Mouse (Mus musculus): Measurements from ENCODE around the gene Marco. TPM values are rescaled to one million over a fixed set of nuclear protein-coding genes. Genes with fewer than 3 reads are reported as not detected.

Gene Marco
- polyA plus RNA-seq (2015; fragmentation: Nextera tagmentation; extraction: Ambion mirVana) = 0.17 TPM in 1 of 2 replicates, not detected in the other

- Histone ChIP-seq H3K36me3 (no peaks in the 10 kb centered on the region), H3K4me3 (no peak within 1 kb of the TSS), H3K9ac (no peak within 1 kb of the TSS), H3K9me3 (no peaks in the 10 kb centered on the region), H3K27ac (replicated peaks) (no peak within 1 kb of the TSS), H3K4me2 (no peak within 1 kb of the TSS), H3K27me3 (no peaks in the 10 kb centered on the region), H3K4me1 (replicated peaks) (no peaks in the 10 kb centered on the region)
- no peak for ATAC-seq (ENCODE audit: low read depth)
- WGBS = 81% methylated on average over 1 of the region's 1 CpGs
Observed at GRCm38 (mm10) chr1:120504924-120505323, at the start of gene Marco. Gene Marco (minus strand): TSS chr1:120505024.

- ATAC-seq (ENCODE audit: low read depth) = no peak
- Histone ChIP-seq H3K9ac (no peak overlapping the region), H3K27ac (replicated peaks) (no peak overlapping the region), H3K27me3 (no peaks in the 10 kb centered on the region), H3K9me3 (no peaks in the 10 kb centered on the region), H3K4me3 (no peak overlapping the region), H3K4me1 (replicated peaks) (no peaks in the 10 kb centered on the region), H3K36me3 (no peaks in the 10 kb centered on the region), H3K4me2 (no peak overlapping the region)
- WGBS = 84% methylated on average over 7 of the region's 7 CpGs
Observed at GRCm38 (mm10) chr1:120539506-120540029, 34.7 kb upstream of the Marco start.

GRCm38 (mm10) chr1:120536998-120537397, 32.2 kb upstream of the Marco start:
- no peaks in the 10 kb centered on the region for H3K4me1 ChIP-seq (replicated peaks)

GRCm38 (mm10) chr1:120535919-120536318, 31.1 kb upstream of the Marco start:
- H3K36me3 ChIP-seq = no peaks in the 10 kb centered on the region
- H3K9ac ChIP-seq = no peak overlapping the region
- H3K4me1 ChIP-seq (replicated peaks) = no peaks in the 10 kb centered on the region
- H3K27ac ChIP-seq (replicated peaks) = no peak overlapping the region
- no peaks in the 10 kb centered on the region for H3K9me3 ChIP-seq
- 91% methylated on average over 1 of the region's 1 CpGs for WGBS
- no peaks in the 10 kb centered on the region for H3K27me3 ChIP-seq
- ATAC-seq (ENCODE audit: low read depth) = no peak
- no peak overlapping the region for H3K4me2 ChIP-seq
- H3K4me3 ChIP-seq = no peak overlapping the region

More at GRCm38 (mm10) chr1:120536998-120537397, 32.2 kb upstream of the Marco start:
- Histone ChIP-seq H3K36me3 (no peaks in the 10 kb centered on the region), H3K9me3 (no peaks in the 10 kb centered on the region), H3K4me3 (no peak overlapping the region), H3K27me3 (no peaks in the 10 kb centered on the region), H3K9ac (no peak overlapping the region), H3K4me2 (no peak overlapping the region), H3K27ac (replicated peaks) (no peak overlapping the region)
- no peak for ATAC-seq (ENCODE audit: low read depth)
- WGBS = 94% methylated on average over 1 of the region's 1 CpGs

GRCm38 (mm10) chr1:120532321-120532916, 27.6 kb upstream of the Marco start:
- 79% methylated on average over 6 of the region's 6 CpGs for WGBS
- Histone ChIP-seq H3K36me3 (no peaks in the 10 kb centered on the region), H3K27ac (replicated peaks) (no peak overlapping the region), H3K4me3 (no peak overlapping the region), H3K27me3 (no peaks in the 10 kb centered on the region), H3K9ac (no peak overlapping the region), H3K4me2 (no peak overlapping the region), H3K9me3 (no peaks in the 10 kb centered on the region), H3K4me1 (replicated peaks) (no peaks in the 10 kb centered on the region)
- ATAC-seq (ENCODE audit: low read depth) = no peak

- no peak overlapping the region for H3K4me2 ChIP-seq
- H3K27me3 ChIP-seq = no peaks in the 10 kb centered on the region
- H3K27ac ChIP-seq (replicated peaks) = no peak overlapping the region
- no peaks in the 10 kb centered on the region for H3K9me3 ChIP-seq
- no peak overlapping the region for H3K9ac ChIP-seq
- H3K4me1 ChIP-seq (replicated peaks) = no peaks in the 10 kb centered on the region
- WGBS = 75% methylated on average over 3 of the region's 3 CpGs
- H3K4me3 ChIP-seq = no peak overlapping the region
- no peak for ATAC-seq (ENCODE audit: low read depth)
- no peaks in the 10 kb centered on the region for H3K36me3 ChIP-seq
Observed at GRCm38 (mm10) chr1:120531770-120532169, 26.9 kb upstream of the Marco start.

- ATAC-seq (ENCODE audit: low read depth) = no peak
- H3K9me3 ChIP-seq = no peaks in the 10 kb centered on the region
- H3K4me1 ChIP-seq (replicated peaks) = no peaks in the 10 kb centered on the region
- no peak overlapping the region for H3K4me2 ChIP-seq
- 87% methylated on average over 2 of the region's 2 CpGs for WGBS
- no peak overlapping the region for H3K9ac ChIP-seq
- H3K27ac ChIP-seq (replicated peaks) = no peak overlapping the region
- H3K27me3 ChIP-seq = no peaks in the 10 kb centered on the region
- H3K4me3 ChIP-seq = no peak overlapping the region
- H3K36me3 ChIP-seq = no peaks in the 10 kb centered on the region
Observed at GRCm38 (mm10) chr1:120529881-120530280, 25.1 kb upstream of the Marco start.

GRCm38 (mm10) chr1:120517618-120518017, 12.8 kb upstream of the Marco start:
- whole genome bisulfite sequencing = 76% methylated on average over 7 of the region's 7 CpGs
- Histone ChIP-seq H3K36me3 (no peaks in the 10 kb centered on the region), H3K27ac (replicated peaks) (no peak overlapping the region), H3K27me3 (no peaks in the 10 kb centered on the region), H3K4me3 (no peak overlapping the region), H3K4me1 (replicated peaks) (no peaks in the 10 kb centered on the region), H3K4me2 (no peak overlapping the region), H3K9ac (no peak overlapping the region), H3K9me3 (no peaks in the 10 kb centered on the region)
- no peak for ATAC-seq (ENCODE audit: low read depth)

GRCm38 (mm10) chr1:120510311-120510710, 5.5 kb upstream of the Marco start:
- Histone ChIP-seq H3K27ac (replicated peaks) (no peak overlapping the region), H3K9me3 (no peaks in the 10 kb centered on the region), H3K4me3 (no peak overlapping the region), H3K36me3 (no peaks in the 10 kb centered on the region), H3K27me3 (no peaks in the 10 kb centered on the region), H3K9ac (no peak overlapping the region), H3K4me2 (no peak overlapping the region), H3K4me1 (replicated peaks) (no peaks in the 10 kb centered on the region)
- 87% methylated on average over 3 of the region's 3 CpGs for WGBS
- no peak for ATAC-seq (ENCODE audit: low read depth)

GRCm38 (mm10) chr1:120508976-120509375, 4.2 kb upstream of the Marco start:
- H3K36me3 ChIP-seq = no peaks in the 10 kb centered on the region
- H3K4me1 ChIP-seq (replicated peaks) = no peaks in the 10 kb centered on the region
- no peaks in the 10 kb centered on the region for H3K9me3 ChIP-seq
- 89% methylated on average over 4 of the region's 4 CpGs for WGBS
- H3K27me3 ChIP-seq = no peaks in the 10 kb centered on the region
- no peak overlapping the region for H3K27ac ChIP-seq (replicated peaks)
- no peak for ATAC-seq (ENCODE audit: low read depth)
- H3K4me3 ChIP-seq = no peak overlapping the region
- no peak overlapping the region for H3K9ac ChIP-seq
- no peak overlapping the region for H3K4me2 ChIP-seq

- H3K27ac ChIP-seq (replicated peaks) = no peak overlapping the region
- no peaks in the 10 kb centered on the region for H3K4me1 ChIP-seq (replicated peaks)
- no peak for ATAC-seq (ENCODE audit: low read depth)
- H3K36me3 ChIP-seq = no peaks in the 10 kb centered on the region
- H3K27me3 ChIP-seq = no peaks in the 10 kb centered on the region
- H3K9ac ChIP-seq = no peak overlapping the region
- H3K4me2 ChIP-seq = no peak overlapping the region
- no peak overlapping the region for H3K4me3 ChIP-seq
- 73% methylated on average over 6 of the region's 6 CpGs for WGBS
- no peaks in the 10 kb centered on the region for H3K9me3 ChIP-seq
Observed at GRCm38 (mm10) chr1:120504046-120504710, 646 bp downstream of the Marco start.

GRCm38 (mm10) chr1:120501496-120501895, 3.3 kb downstream of the Marco start:
- no peaks in the 10 kb centered on the region for H3K36me3 ChIP-seq
- H3K27me3 ChIP-seq = no peaks in the 10 kb centered on the region
- no peak overlapping the region for H3K27ac ChIP-seq (replicated peaks)
- H3K4me2 ChIP-seq = no peak overlapping the region
- WGBS = 75% methylated on average over 4 of the region's 4 CpGs
- H3K4me1 ChIP-seq (replicated peaks) = no peaks in the 10 kb centered on the region
- H3K9me3 ChIP-seq = no peaks in the 10 kb centered on the region
- no peak overlapping the region for H3K9ac ChIP-seq
- no peak for ATAC-seq (ENCODE audit: low read depth)
- no peak overlapping the region for H3K4me3 ChIP-seq

Measured in neural tube, embryonic 13.5 days (tissue).